Mouse (Mus musculus) myocyte (in vitro differentiated cells): ENCODE measurements around the gene Srrm4. TPM values are rescaled to one million over a fixed set of nuclear protein-coding genes. Genes with fewer than 3 reads are reported as not detected.

ENCODE experiments used
- H3K27me3 ChIP-seq: one replicate; pipeline ENCODE4 v1.6.1; 2011; ENCODE audit not compliant: control insufficient read depth, insufficient read depth, insufficient read length
- H3K36me3 ChIP-seq: one replicate; pipeline ENCODE4 v1.6.1; 2011; ENCODE audit not compliant: control insufficient read depth, insufficient read depth
- H3K4me2 ChIP-seq: one replicate; pipeline ENCODE4 v1.6.1; 2011; ENCODE audit warnings: low read depth, control low read depth
- H3K4me3 ChIP-seq: one replicate; pipeline ENCODE4 v1.5.1; 2011; ENCODE audit warnings: mild to moderate bottlenecking, control low read depth, moderate library complexity
- H3K79me2 ChIP-seq: one replicate; pipeline ENCODE4 v1.6.1; 2011; ENCODE audit not compliant: control insufficient read depth, insufficient read depth
- H3ac ChIP-seq: one replicate; pipeline ENCODE4 v1.6.1; 2011; ENCODE audit not compliant: control insufficient read depth, insufficient read length
- CEBPB ChIP-seq: IDR thresholded peaks from 2 replicates; pipeline ENCODE4 v1.6.1; 2011; ENCODE audit warnings: mild to moderate bottlenecking, moderate library complexity; ENCODE audit not compliant: poor library complexity, insufficient read depth, severe bottlenecking
- E2F4 ChIP-seq: IDR thresholded peaks from one replicate; pipeline ENCODE4 v1.6.1; 2011; ENCODE audit warnings: mild to moderate bottlenecking, control low read depth, moderate library complexity; ENCODE audit not compliant: insufficient read depth
- MAX ChIP-seq: IDR thresholded peaks from one replicate; pipeline ENCODE4 v1.6.1; 2011; ENCODE audit warnings: low read depth, mild to moderate bottlenecking, control low read depth
- MYOD1 ChIP-seq, 3 experiments: IDR thresholded peaks; one replicate each; pipeline ENCODE4 v1.6.1; 2011; ENCODE audit warnings: control low read depth in 2 of 3, low read depth in 2 of 3, mild to moderate bottlenecking in 2 of 3, moderate library complexity in 1 of 3; ENCODE audit not compliant: insufficient read length in 2 of 3, control insufficient read depth in 1 of 3
- MYOG ChIP-seq, 3 experiments: IDR thresholded peaks; one replicate each; pipeline ENCODE4 v1.6.1; 2011; ENCODE audit warnings: control low read depth in 2 of 3, low read depth in 2 of 3, mild to moderate bottlenecking in 2 of 3; ENCODE audit not compliant: insufficient read length in 2 of 3, control insufficient read depth in 1 of 3, insufficient read depth in 1 of 3
- POLR2A ChIP-seq: IDR thresholded peaks from one replicate; pipeline ENCODE4 v1.6.1; 2011; ENCODE audit warnings: low read depth, mild to moderate bottlenecking, control low read depth, moderate library complexity; ENCODE audit not compliant: insufficient read length
- POLR2AphosphoS2 ChIP-seq: IDR thresholded peaks from one replicate; pipeline ENCODE4 v1.6.1; 2011; ENCODE audit warnings: low read depth, control low read depth; ENCODE audit not compliant: insufficient read length
- REST ChIP-seq: IDR thresholded peaks from one replicate; pipeline ENCODE4 v1.6.1; 2011; ENCODE audit warnings: mild to moderate bottlenecking, control low read depth, moderate library complexity; ENCODE audit not compliant: insufficient read depth, insufficient read length
- SRF ChIP-seq: IDR thresholded peaks from one replicate; pipeline ENCODE4 v1.6.1; 2011; ENCODE audit warnings: low read depth; ENCODE audit not compliant: control insufficient read depth, insufficient read length
- TCF12 ChIP-seq: IDR thresholded peaks from one replicate; pipeline ENCODE4 v1.6.1; 2011; ENCODE audit warnings: mild to moderate bottlenecking, control low read depth; ENCODE audit not compliant: poor library complexity, insufficient read depth, severe bottlenecking
- TCF3 ChIP-seq: IDR thresholded peaks from one replicate; pipeline ENCODE4 v1.6.1; 2011; ENCODE audit warnings: low read depth, control low read depth; ENCODE audit not compliant: insufficient read length
- USF1 ChIP-seq: IDR thresholded peaks from one replicate; pipeline ENCODE4 v1.6.1; 2011; ENCODE audit warnings: low read depth, mild to moderate bottlenecking, control low read depth, moderate library complexity
- polyA plus RNA-seq: library from polyadenylated mRNA; unstranded; fragments of >200 nt; fragmentation: generic; extraction: Trizol; gene quantifications from one replicate; pipeline ENCODE4 v1.2.1, GENCODE M21; 2012; ENCODE audit warnings: missing spikeins

The Srrm4 gene
- polyA plus RNA-seq, 1 experiment, result 0.12 TPM

DNA sequence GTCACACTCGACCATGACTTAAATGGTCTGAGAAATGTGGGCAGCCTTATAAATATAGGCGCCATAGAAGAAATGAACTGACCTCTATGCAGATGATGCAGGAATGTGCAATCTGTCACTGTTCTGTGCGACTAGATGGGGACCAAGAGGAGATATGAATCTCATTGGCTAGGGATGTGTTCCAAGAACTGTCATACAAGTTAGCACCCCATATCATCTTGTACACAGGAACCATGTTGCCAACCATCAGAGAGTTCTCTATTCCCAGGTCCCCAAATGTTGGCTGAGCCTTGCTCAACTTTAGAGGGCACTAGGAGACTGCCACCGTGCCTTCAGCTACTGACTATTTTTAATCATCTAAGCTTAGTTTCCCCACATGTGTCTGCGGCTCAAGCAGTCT is 81.4 kb downstream of the Srrm4 start:
- Histone ChIP-seq H3ac (no peak overlapping the region), H3K27me3 (no peaks in the 10 kb centered on the region), H3K4me2 (no peak overlapping the region), H3K36me3 (no peaks in the 10 kb centered on the region), H3K79me2 (no peaks in the 10 kb centered on the region), H3K4me3 (no peak overlapping the region)
- TF ChIP-seq MYOD1 (IDR thresholded peaks at IDR 0.05; ENCODE audit: control insufficient read depth in 1 of 3, insufficient read length in 2 of 3, low read depth in 2 of 3) (no peak), POLR2A (no peak), TCF12 (no peak), CEBPB (no peak), SRF (no peak), REST (no peak), MAX (no peak), POLR2AphosphoS2 (no peak), TCF3 (no peak), USF1 (no peak), MYOG (IDR thresholded peaks at IDR 0.05; ENCODE audit: control insufficient read depth in 1 of 3, insufficient read depth in 1 of 3, insufficient read length in 2 of 3, low read depth in 2 of 3) (no peak), E2F4 (no peak)

DNA sequence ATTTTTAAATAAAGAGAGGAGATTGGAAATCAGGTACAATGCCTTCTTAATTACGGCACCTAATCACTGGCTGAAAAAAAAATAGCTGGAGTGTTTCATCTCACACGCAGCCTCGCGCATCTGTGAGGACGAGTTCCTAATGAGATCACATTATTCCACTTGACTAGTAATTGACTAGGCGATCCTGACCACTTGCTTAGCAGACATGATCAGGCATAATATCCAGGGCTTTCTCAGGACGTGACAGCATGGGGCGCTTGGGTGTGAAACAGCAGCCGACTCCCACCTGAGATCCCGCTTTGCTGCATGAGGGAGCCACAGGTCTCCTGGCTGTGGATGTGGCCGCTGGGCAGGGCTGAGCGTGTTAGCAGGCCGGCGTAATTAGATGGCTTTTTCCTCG is 90.3 kb downstream of the Srrm4 start:
- H3K27me3 ChIP-seq, result no peaks in the 10 kb centered on the region
- H3K79me2 ChIP-seq, result no peaks in the 10 kb centered on the region
- H3K4me3 ChIP-seq, result no peak overlapping the region
- no peaks in the 10 kb centered on the region for H3K36me3 ChIP-seq
- no peak overlapping the region for H3ac ChIP-seq
- no peak overlapping the region for H3K4me2 ChIP-seq
- TF ChIP-seq POLR2AphosphoS2, result no peak
- TF ChIP-seq E2F4, result no peak

DNA sequence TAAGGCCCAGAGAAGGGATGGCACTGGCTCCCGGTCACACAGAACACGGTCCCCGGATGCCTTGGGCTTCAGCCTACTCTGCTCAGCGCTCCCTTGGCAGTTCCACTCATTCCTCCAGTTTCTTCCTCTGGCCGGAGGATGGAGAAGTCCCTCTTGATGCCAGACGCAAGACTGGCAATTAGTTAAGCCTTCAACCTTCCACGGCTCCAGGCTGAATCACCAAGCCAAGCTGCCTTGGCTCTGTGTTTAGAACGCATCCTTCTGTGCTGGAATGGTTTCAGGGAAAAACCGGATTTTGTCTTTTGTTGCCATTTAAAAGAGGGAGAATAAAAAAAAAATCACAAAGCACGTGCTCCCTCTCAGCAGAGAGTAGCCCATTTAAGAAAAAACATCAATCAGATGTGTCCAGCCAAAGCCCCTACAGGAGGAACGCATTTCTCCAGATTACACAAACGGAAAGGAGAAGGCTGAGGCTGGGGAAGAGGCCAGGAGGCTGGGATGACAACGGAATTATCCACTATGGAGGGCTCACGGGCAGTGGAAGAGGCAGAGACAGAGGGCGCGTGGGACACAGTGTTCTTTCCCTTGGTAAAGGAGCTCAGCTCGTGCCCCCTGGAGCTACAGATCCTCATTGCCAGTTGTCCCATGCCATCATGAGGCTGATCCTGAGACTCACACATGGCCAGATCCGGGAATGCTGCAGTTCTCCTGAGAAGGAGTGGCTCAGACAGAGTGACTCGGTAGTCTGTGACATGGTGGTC is 92.6 kb downstream of the Srrm4 start:
- TF ChIP-seq POLR2A (no peak), E2F4 (no peak), SRF (no peak), POLR2AphosphoS2 (no peak), MYOD1 (IDR thresholded peaks at IDR 0.05; ENCODE audit: control insufficient read depth in 1 of 3, insufficient read length in 2 of 3, low read depth in 2 of 3) (no peak), TCF12 (no peak), CEBPB (no peak), USF1 (no peak), MYOG (IDR thresholded peaks at IDR 0.05; ENCODE audit: control insufficient read depth in 1 of 3, insufficient read depth in 1 of 3, insufficient read length in 2 of 3, low read depth in 2 of 3) (no peak)
- H3K4me2 ChIP-seq, result no peak overlapping the region
- no peaks in the 10 kb centered on the region for H3K27me3 ChIP-seq
- H3K79me2 ChIP-seq, result no peaks in the 10 kb centered on the region
- H3K4me3 ChIP-seq, result no peak overlapping the region
- no peaks in the 10 kb centered on the region for H3K36me3 ChIP-seq
- H3ac ChIP-seq, result no peak overlapping the region

DNA sequence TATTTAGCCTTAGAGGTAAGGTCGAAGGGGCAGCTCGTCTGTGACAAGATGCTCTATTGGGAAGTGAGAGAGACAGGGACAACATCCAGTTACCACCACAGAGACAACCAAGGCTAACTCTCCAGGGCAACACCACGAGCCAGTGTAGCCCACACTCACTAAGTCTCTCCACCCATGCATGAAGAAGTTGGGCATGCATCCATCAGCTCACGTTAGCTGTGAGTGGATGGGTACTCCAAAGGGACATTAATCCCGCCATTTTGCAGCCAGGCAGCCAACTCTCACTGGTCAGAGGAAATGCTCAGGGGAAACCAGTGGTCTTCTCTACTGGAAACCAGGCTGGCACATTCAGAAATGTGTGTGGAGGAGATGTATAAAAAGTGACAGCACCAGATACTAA is 93.8 kb downstream of the Srrm4 start:
- TF ChIP-seq REST, result no peak

DNA sequence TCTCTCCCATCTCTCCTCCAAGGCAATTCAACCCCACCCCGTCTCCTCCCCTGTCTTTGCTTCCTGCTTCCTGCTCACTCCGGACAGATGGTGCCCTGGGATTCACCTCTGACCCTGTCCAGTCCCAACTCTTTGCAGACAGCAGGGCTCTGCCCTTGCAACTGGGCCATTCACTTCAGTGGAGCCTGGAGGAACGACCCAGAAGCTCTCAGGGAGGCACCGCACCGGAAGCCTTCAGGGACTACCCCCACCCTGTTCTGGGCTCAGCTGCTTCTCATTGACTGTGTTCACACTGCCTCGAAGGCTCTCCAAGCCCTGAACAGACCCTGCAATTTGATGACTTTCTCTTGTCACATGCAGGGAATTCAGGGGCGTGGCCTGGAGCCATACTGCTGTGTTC is 94.4 kb downstream of the Srrm4 start:
- Histone ChIP-seq H3K79me2 (no peaks in the 10 kb centered on the region), H3K27me3 (no peaks in the 10 kb centered on the region), H3K36me3 (no peaks in the 10 kb centered on the region), H3K4me3 (no peak overlapping the region), H3K4me2 (no peak overlapping the region), H3ac (no peak overlapping the region)
- TF ChIP-seq POLR2A (no peak), TCF12 (no peak), POLR2AphosphoS2 (no peak)

More for the DNA sequence above, 93.8 kb downstream of the Srrm4 start:
- Histone ChIP-seq H3K79me2 (no peaks in the 10 kb centered on the region), H3K27me3 (no peaks in the 10 kb centered on the region), H3K36me3 (no peaks in the 10 kb centered on the region), H3K4me2 (no peak overlapping the region), H3K4me3 (no peak overlapping the region), H3ac (no peak overlapping the region)

DNA sequence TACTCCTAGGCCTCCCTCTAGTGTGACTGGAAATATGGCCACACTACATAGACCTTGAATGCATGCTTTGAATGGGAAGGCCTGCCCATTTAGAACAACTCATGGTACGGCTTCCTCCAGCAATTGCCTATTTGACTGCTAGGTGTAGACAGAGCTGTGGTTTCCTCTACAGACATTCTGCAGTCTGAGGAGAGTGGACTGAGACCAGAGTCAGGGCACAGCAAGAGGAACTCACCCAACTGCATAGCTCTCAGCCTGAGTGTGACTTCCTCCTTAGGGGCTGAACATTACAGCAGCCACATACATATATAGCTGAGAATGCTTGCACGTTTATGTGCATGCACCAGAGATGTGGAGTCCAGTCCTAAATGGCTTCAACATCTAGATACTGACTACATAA is 94.9 kb downstream of the Srrm4 start:
- H3K27me3 ChIP-seq, result no peaks in the 10 kb centered on the region

More for the DNA sequence above, 94.9 kb downstream of the Srrm4 start:
- no peak for TF ChIP-seq REST
- TF ChIP-seq TCF12, result no peak
- TF ChIP-seq POLR2A, result no peak
- no peak for TF ChIP-seq USF1
- TF ChIP-seq SRF, result no peak
- TF ChIP-seq CEBPB, result no peak
- no peak for TF ChIP-seq MYOD1 (IDR thresholded peaks at IDR 0.05; ENCODE audit: control insufficient read depth in 1 of 3, insufficient read length in 2 of 3, low read depth in 2 of 3)
- no peak for TF ChIP-seq MAX
- no peak for TF ChIP-seq POLR2AphosphoS2
- TF ChIP-seq TCF3, result no peak
- no peak for TF ChIP-seq E2F4
- no peak for TF ChIP-seq MYOG (IDR thresholded peaks at IDR 0.05; ENCODE audit: control insufficient read depth in 1 of 3, insufficient read depth in 1 of 3, insufficient read length in 2 of 3, low read depth in 2 of 3)
- no peak overlapping the region for H3ac ChIP-seq
- no peaks in the 10 kb centered on the region for H3K36me3 ChIP-seq
- H3K4me2 ChIP-seq, result no peak overlapping the region
- no peaks in the 10 kb centered on the region for H3K79me2 ChIP-seq
- H3K4me3 ChIP-seq, result no peak overlapping the region
